Mouse (Mus musculus): ENCODE data around the gene B4galnt2. TPM values are rescaled to one million over a fixed set of nuclear protein-coding genes. Genes with fewer than 3 reads are reported as not detected.

Gene B4galnt2
- polyA plus RNA-seq, 1 experiment from 2014 or later = 0.37 TPM

DNA sequence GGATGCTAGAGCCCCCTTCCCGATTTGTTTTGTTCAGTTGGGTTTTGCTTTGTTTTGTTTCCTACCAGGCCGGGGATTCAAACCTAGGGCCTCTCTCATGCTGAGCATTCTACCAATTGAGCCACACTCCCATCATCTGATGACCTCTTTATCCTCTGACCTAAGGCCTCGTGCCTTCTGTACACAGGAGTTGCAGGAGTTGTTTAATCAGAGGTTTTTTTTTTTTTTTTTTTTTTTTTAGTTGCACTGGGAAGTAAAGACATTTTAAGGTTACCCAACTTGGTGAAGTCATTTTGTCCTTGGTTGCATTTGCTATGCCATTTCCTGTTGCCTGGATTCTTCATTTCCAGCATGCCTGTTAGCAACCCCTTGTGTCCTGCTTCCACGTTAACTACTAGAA is 45.2 kb downstream of the B4galnt2 start:
- Histone ChIP-seq H3K27me3 (ENCODE audit: control insufficient read depth, insufficient read depth, low read length) (no peaks in the 10 kb centered on the region), H3K36me3 (ENCODE audit: control insufficient read depth, insufficient read depth, low read length) (no peaks in the 10 kb centered on the region), H3K4me3 (ENCODE audit: low read length) (no peak overlapping the region), H3K9me3 (ENCODE audit: control insufficient read depth, low read length) (no peaks in the 10 kb centered on the region), H3K9ac (ENCODE audit: low read depth, low read length) (no peak overlapping the region), H3K4me1 (ENCODE audit: control insufficient read depth, insufficient read depth, low read length) (no peaks in the 10 kb centered on the region), H3K27ac (ENCODE audit: low read depth, low read length) (no peak overlapping the region), H3K4me2 (replicated peaks; ENCODE audit: low read depth, low read length) (no peak overlapping the region)
- 80% methylated on average over 4 of the region's 4 CpGs for WGBS
- ATAC-seq (ENCODE audit: low FRiP score, low TSS enrichment) = no peak

DNA sequence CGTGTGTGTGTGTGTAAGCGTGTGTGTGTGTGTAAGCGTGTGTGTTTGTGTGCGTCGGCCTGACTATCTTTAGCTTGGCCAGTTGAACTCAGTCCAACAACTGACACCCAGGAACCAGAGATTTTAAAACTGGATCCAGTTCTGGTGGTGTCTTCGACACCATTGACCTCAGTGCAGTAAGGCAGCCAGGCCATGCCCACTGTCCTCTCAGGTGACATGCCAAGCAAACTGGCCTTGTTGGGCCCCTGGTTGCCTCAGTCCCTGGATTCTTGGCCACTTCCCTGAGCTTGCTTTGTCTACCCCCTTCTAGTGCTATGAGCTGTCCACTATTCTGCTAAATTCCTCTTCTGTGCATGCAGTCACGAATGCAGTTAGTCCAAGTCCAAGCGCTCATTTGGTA is 53.3 kb downstream of the B4galnt2 start:
- peaks cover 10% of the 10 kb centered on the region; the same call in 1 of the 2 replicates for H3K4me1 ChIP-seq (ENCODE audit: control insufficient read depth, insufficient read depth, low read length)
- no peak for ATAC-seq (ENCODE audit: low FRiP score, low TSS enrichment)
- no peak overlapping the region for H3K9ac ChIP-seq (ENCODE audit: low read depth, low read length)
- H3K9me3 ChIP-seq (ENCODE audit: control insufficient read depth, low read length) = no peaks in the 10 kb centered on the region
- no peak overlapping the region for H3K27ac ChIP-seq (ENCODE audit: low read depth, low read length)
- no peaks in the 10 kb centered on the region for H3K27me3 ChIP-seq (ENCODE audit: control insufficient read depth, insufficient read depth, low read length)
- H3K36me3 ChIP-seq (ENCODE audit: control insufficient read depth, insufficient read depth, low read length) = no peaks in the 10 kb centered on the region
- no peak overlapping the region for H3K4me2 ChIP-seq (replicated peaks; ENCODE audit: low read depth, low read length)
- 94% methylated on average over 8 of the region's 8 CpGs for WGBS
- H3K4me3 ChIP-seq (ENCODE audit: low read length) = no peak overlapping the region

DNA sequence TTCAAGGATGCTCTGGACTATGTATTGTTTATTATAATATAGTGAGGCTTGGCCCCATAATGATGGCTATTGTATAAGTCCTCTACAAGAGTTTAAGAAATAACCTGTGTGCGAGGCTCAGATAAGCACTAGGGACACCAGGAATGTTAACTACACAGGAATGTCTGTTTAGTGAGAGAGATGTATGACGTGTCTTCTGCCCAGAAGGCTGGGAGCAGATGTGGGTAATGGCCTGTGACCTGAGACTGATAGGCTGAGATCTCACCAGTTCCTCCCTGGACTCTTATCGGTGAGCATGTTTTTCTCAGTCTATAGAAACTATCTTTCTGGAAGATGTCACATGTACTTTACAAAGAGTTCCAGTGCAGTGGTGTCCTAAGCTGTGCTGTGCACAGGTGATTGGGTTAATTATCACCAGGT is 54.6 kb downstream of the B4galnt2 start:
- H3K27ac ChIP-seq (ENCODE audit: low read depth, low read length) = peak overlapping the region; percentile 95; the same call in 1 of the 2 replicates
- peak overlapping the region; percentile 74; the same call in 1 of the 2 replicates for H3K9ac ChIP-seq (ENCODE audit: low read depth, low read length)
- 15% methylated on average over 3 of the region's 3 CpGs for WGBS
- no peaks in the 10 kb centered on the region for H3K27me3 ChIP-seq (ENCODE audit: control insufficient read depth, insufficient read depth, low read length)
- H3K4me1 ChIP-seq (ENCODE audit: control insufficient read depth, insufficient read depth, low read length) = peaks cover 10% of the 10 kb centered on the region; the same call in 1 of the 2 replicates
- no peaks in the 10 kb centered on the region for H3K36me3 ChIP-seq (ENCODE audit: control insufficient read depth, insufficient read depth, low read length)
- ATAC-seq (ENCODE audit: low FRiP score, low TSS enrichment) = no peak
- H3K9me3 ChIP-seq (ENCODE audit: control insufficient read depth, low read length) = no peaks in the 10 kb centered on the region
- peak overlapping the region; percentile 73 for H3K4me3 ChIP-seq (ENCODE audit: low read length)
- H3K4me2 ChIP-seq (replicated peaks; ENCODE audit: low read depth, low read length) = peak overlapping the region; percentile 76

DNA sequence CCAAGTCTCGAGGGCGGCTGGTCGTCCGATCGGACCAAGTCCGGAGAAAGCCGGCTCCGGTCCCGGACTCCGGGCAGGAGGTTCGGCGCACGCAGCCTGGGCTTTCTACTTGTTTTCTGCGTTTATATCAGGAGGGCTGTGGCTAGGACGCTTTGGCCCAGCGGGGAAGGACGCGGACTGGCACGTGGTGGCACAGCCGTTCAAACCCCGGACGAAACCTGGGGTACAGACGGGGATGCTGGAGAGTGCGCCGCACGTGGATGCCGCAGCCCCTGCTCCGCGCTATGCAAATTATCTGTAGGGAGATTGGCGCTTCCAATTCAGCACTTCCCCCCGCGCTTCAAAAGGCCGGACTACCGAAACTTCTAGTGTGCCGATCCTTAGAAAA is 55.2 kb downstream of the B4galnt2 start:
- Histone ChIP-seq H3K9me3 (ENCODE audit: control insufficient read depth, low read length) (no peaks in the 10 kb centered on the region), H3K4me2 (replicated peaks; ENCODE audit: low read depth, low read length) (peak overlapping the region; percentile 76), H3K36me3 (ENCODE audit: control insufficient read depth, insufficient read depth, low read length) (no peaks in the 10 kb centered on the region), H3K27ac (ENCODE audit: low read depth, low read length) (peak overlapping the region; percentile 95), H3K4me1 (ENCODE audit: control insufficient read depth, insufficient read depth, low read length) (peaks cover 10% of the 10 kb centered on the region; the same call in 1 of the 2 replicates), H3K9ac (ENCODE audit: low read depth, low read length) (peak overlapping the region; percentile 74), H3K4me3 (ENCODE audit: low read length) (peak overlapping the region; percentile 73), H3K27me3 (ENCODE audit: control insufficient read depth, insufficient read depth, low read length) (no peaks in the 10 kb centered on the region)
- WGBS = under 1% methylated on average over 35 of the region's 35 CpGs
- ATAC-seq (ENCODE audit: low FRiP score, low TSS enrichment) = peak; percentile 64

DNA sequence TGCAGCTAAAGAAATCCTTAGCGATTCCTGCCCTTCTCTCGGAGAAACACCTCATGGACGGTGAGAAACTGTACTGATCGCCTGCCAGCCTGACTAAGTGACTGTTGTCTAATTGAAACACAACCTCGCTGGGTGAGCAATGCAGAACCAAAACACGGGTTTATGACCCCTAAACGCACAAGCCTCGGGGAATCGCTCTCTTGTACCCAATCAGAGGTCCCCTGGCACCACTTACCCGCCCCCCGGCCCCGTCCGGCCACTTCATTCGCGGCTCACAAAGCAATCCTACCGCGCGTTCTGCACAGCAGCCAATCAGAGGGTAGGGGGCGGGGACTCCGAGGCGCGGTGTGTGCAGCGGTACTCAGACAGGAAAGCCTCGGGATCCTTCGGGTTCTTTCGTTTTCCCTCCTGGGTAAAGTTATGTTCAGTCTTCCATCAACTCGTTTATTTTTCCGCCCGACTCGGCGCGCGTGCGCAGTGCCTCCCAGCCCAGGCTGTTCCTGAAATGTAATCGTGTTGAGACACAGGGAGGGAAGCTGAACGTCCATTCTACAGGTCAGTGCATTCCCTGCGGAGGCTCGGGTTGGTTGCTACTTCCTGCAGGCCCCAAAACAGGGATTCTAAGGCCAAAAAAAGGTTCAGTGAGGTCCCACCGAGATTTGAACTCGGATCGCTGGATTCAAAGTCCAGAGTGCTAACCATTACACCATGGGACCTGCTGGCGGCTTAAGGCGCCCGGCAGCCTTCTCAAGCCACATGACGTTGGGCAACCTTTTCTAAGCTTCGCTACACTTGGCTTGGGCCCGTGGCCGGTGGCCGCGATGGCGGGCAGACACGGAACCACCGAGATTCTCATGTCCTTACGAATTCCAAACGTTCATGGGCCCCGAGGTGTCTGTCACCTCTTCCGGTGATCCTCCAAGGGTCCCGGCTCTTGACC is 55.9 kb downstream of the B4galnt2 start:
- no peaks in the 10 kb centered on the region for H3K9me3 ChIP-seq (ENCODE audit: control insufficient read depth, low read length)
- H3K36me3 ChIP-seq (ENCODE audit: control insufficient read depth, insufficient read depth, low read length) = no peaks in the 10 kb centered on the region
- peak overlapping the region; percentile 95 for H3K27ac ChIP-seq (ENCODE audit: low read depth, low read length)
- peak overlapping the region; percentile 74 for H3K9ac ChIP-seq (ENCODE audit: low read depth, low read length)
- H3K27me3 ChIP-seq (ENCODE audit: control insufficient read depth, insufficient read depth, low read length) = no peaks in the 10 kb centered on the region
- H3K4me2 ChIP-seq (replicated peaks; ENCODE audit: low read depth, low read length) = peak overlapping the region; percentile 76
- peaks cover 10% of the 10 kb centered on the region; the same call in 1 of the 2 replicates for H3K4me1 ChIP-seq (ENCODE audit: control insufficient read depth, insufficient read depth, low read length)
- WGBS = under 1% methylated on average over 58 of the region's 58 CpGs
- H3K4me3 ChIP-seq (ENCODE audit: low read length) = peak overlapping the region; percentile 73
- peak; percentile 97 for ATAC-seq (ENCODE audit: low FRiP score, low TSS enrichment)

DNA sequence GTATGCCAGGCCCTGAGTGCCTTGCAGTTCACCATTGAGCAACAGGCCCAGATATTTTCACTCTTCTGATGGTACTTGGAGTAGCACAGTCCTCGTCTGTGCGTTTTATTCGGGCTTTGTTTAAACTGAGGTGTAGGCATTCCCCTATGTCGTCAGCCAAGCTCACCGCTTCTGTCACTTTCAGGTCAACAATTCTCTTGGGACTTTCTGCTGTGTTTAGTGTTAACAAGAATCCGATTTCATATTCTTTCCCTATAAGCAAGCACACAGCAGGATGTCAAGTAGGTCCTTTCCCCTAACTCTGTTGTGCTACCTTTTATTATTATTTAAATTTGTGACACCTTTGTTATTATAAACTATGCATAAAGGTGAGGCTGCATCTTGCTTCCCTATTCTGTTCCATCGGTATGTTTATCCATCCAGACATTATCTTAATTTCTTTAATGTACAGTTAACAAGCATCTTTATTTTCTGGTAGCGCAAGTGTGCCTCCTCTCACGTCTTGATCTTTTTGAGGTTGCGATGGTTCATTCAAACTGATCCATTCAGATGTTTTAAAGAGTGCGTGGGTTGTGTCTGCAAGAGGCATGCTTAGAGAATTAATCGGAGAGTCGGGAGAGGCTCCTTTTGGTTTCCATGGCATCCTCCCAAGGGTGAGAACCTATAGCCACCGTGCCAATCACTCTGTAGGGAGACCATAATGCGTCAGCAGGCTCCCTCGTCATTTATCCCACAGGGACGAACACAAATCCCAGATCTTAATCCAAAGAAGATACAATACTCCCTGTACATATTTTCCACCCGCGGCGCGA is 56.8 kb downstream of the B4galnt2 start:
- peak overlapping the region; percentile 74 for H3K9ac ChIP-seq (ENCODE audit: low read depth, low read length)
- no peaks in the 10 kb centered on the region for H3K27me3 ChIP-seq (ENCODE audit: control insufficient read depth, insufficient read depth, low read length)
- no peaks in the 10 kb centered on the region for H3K9me3 ChIP-seq (ENCODE audit: control insufficient read depth, low read length)
- H3K4me2 ChIP-seq (replicated peaks; ENCODE audit: low read depth, low read length) = peak overlapping the region; percentile 76
- H3K4me3 ChIP-seq (ENCODE audit: low read length) = peak overlapping the region; percentile 73
- no peaks in the 10 kb centered on the region for H3K36me3 ChIP-seq (ENCODE audit: control insufficient read depth, insufficient read depth, low read length)
- H3K4me1 ChIP-seq (ENCODE audit: control insufficient read depth, insufficient read depth, low read length) = peaks cover 10% of the 10 kb centered on the region; the same call in 1 of the 2 replicates
- WGBS = 20% methylated on average over 21 of the region's 21 CpGs
- no peak for ATAC-seq (ENCODE audit: low FRiP score, low TSS enrichment)
- peak overlapping the region; percentile 95 for H3K27ac ChIP-seq (ENCODE audit: low read depth, low read length)

DNA sequence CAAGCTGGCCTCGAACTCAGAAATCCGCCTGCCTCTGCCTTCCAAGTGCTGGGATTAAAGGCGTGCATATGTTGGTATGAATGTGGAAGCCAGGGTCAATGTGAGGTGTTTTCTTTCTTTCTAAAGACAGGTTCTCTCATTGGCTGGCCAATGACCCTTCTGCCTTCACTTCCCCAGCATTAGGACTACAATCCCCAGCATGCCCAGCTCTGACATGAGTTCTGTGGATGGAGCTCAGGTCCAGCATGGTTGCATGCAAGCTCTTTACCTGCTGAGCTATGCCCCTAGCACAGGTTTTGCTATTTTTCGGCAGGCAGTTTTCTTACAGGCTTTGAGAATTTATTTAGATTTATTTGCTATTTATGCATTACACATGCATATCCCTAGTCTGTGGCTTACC is 57.4 kb downstream of the B4galnt2 start:
- H3K27me3 ChIP-seq (ENCODE audit: control insufficient read depth, insufficient read depth, low read length) = no peaks in the 10 kb centered on the region
- no peak for ATAC-seq (ENCODE audit: low FRiP score, low TSS enrichment)
- no peaks in the 10 kb centered on the region for H3K36me3 ChIP-seq (ENCODE audit: control insufficient read depth, insufficient read depth, low read length)
- no peak overlapping the region for H3K4me2 ChIP-seq (replicated peaks; ENCODE audit: low read depth, low read length)
- no peak overlapping the region for H3K9ac ChIP-seq (ENCODE audit: low read depth, low read length)
- H3K4me3 ChIP-seq (ENCODE audit: low read length) = no peak overlapping the region
- peaks cover 10% of the 10 kb centered on the region; the same call in 1 of the 2 replicates for H3K4me1 ChIP-seq (ENCODE audit: control insufficient read depth, insufficient read depth, low read length)
- no peak overlapping the region for H3K27ac ChIP-seq (ENCODE audit: low read depth, low read length)
- 83% methylated on average over 4 of the region's 4 CpGs for WGBS
- no peaks in the 10 kb centered on the region for H3K9me3 ChIP-seq (ENCODE audit: control insufficient read depth, low read length)

DNA sequence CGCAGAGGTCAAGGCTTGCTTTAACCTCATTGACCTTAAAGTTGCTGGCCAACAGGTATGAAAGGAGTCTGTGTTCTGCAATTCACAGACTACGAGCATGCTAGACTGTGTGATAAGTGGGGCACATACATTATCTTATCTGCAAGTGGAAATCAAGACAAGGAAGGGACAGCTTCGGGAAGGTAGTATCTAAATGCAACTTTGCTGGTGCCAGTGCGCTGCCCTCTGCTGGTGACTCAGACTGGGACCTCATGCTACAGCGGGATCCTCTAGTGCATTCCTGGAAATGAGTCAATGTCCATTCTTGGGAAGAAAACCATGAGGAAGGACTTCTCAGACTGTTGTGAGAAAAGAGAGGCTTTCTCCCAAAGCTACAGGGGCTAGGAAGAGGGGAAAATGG is 61.0 kb downstream of the B4galnt2 start:
- H3K36me3 ChIP-seq (ENCODE audit: control insufficient read depth, insufficient read depth, low read length) = no peaks in the 10 kb centered on the region
- H3K9ac ChIP-seq (ENCODE audit: low read depth, low read length) = no peak overlapping the region
- H3K9me3 ChIP-seq (ENCODE audit: control insufficient read depth, low read length) = no peaks in the 10 kb centered on the region
- 64% methylated on average over 5 of the region's 5 CpGs for WGBS
- no peak overlapping the region for H3K4me3 ChIP-seq (ENCODE audit: low read length)
- no peak overlapping the region for H3K4me2 ChIP-seq (replicated peaks; ENCODE audit: low read depth, low read length)
- no peaks in the 10 kb centered on the region; the same call in 1 of the 2 replicates for H3K27me3 ChIP-seq (ENCODE audit: control insufficient read depth, insufficient read depth, low read length)
- H3K4me1 ChIP-seq (ENCODE audit: control insufficient read depth, insufficient read depth, low read length) = 0 out of 2 replicates have a peak, but pooled peaks cover 5% of the 10 kb centered on the region
- H3K27ac ChIP-seq (ENCODE audit: low read depth, low read length) = no peak overlapping the region
- ATAC-seq (ENCODE audit: low FRiP score, low TSS enrichment) = no peak
